Comparison of ENCODE assay signal across 8 mouse cellular contexts in the genomic region with DNA sequence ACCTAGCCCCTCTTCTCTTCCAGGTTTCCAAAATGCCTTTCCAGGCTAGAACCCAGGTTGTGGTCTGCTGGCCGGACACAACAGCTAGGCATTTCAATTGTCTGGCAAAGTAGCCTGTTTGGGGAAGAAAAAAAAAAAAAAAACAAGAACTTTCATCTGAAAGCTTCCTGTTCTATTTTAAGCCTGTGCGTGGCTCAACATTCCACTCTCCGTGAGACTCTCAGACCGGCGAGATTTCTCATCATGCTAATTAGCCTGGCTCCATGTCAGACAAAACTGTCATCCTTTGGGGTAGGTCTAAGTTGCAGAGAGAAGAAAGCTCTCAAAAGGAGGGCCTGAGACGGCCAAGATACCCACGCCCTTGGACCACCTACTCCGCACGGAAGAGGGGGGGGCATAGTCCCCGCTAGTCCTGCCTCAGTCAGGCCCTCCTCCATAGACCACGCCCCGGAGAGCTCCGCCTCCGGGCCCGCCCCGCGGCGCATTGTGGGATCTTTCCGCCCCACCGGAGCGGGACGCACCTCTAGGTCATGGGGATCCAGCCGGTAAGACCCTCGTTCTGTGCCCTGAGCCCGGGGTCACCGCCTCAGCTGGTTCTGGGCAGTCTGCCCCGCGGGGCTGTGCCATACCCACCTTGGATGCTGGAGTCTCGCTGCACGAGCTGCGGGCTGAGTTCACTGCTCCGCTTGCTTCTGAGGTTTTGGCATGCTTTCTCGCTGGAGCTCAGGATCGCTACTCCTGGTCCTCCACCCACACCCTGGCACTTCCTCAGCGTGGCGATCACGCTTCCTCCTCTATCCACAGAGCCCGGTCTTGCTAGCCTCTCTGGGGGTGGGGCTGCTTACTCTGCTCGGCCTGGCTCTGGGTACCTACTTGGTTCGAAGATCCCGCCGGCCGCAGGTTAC. TPM values are rescaled to one million over a fixed set of nuclear protein-coding genes. Genes with fewer than 3 reads are reported as not detected.
A peak's percentile ranks its signal among the peaks of the same experiment; 100 is the strongest.
DNase-seq lines count a peak whose midpoint lies in the region; ATAC-seq lines count a peak whose summit lies in the region.

A gene (plus strand): TSS at position 51 of the 905 bp plus-strand sequence.

- WGBS in hindbrain, embryonic 13.5 days, result 2% methylated on average over 43 of the region's 43 CpGs

- H3K27me3 ChIP-seq in hindbrain, embryonic 13.5 days, result no peaks in the 10 kb centered on the region

- peak; percentile 94 for ATAC-seq in hindbrain, embryonic 13.5 days (ENCODE audit: low FRiP score)

- H3K9me3 ChIP-seq in hindbrain, embryonic 13.5 days, result no peaks in the 10 kb centered on the region

- peak within 1 kb of the TSS; percentile 78 for H3K9ac ChIP-seq in hindbrain, embryonic 13.5 days

- DNase-seq in R1 (ENCODE audit: low read depth, low spot score), result peak; percentile 98
- DNase-seq in cerebellum, postnatal 36 days, result peak; percentile 59 to 68
- peak; percentile 24 to 36 for DNase-seq in frontal cortex, postnatal 25 days (ENCODE audit: low spot score in 2 of 2)
- peak; percentile 34 to 53 for DNase-seq in layer of hippocampus, postnatal 25 days (ENCODE audit: extremely low spot score in 1 of 2, low spot score in 1 of 2)
- DNase-seq in lung, postnatal 25 days (ENCODE audit: low spot score), result peak; percentile 78
- peak; percentile 87 for DNase-seq in retina, postnatal 1 day
- peak; percentile 86 for DNase-seq in thymus, postnatal 4 days

- H3K4me3 ChIP-seq in hindbrain, embryonic 13.5 days, result peak within 1 kb of the TSS; percentile 75

- peak within 1 kb of the TSS; percentile 80 for H3K4me2 ChIP-seq in hindbrain, embryonic 13.5 days

- H3K27ac ChIP-seq in hindbrain, embryonic 13.5 days, result peak within 1 kb of the TSS; percentile 61; the same call in 1 of the 2 replicates

- H3K36me3 ChIP-seq in hindbrain, embryonic 13.5 days, result peaks cover 17% of the 10 kb centered on the region

- H3K4me1 ChIP-seq in hindbrain, embryonic 13.5 days (replicated peaks), result peaks cover 10% of the 10 kb centered on the region; the same call in 1 of the 2 replicates

RNA-seq across cellular contexts. Expression of the gene that starts here (rescaled TPM):
- 19.0 and 19.9 TPM in 2 replicates for polyA plus RNA-seq in hindbrain, embryonic 13.5 days (2015; fragmentation: Nextera tagmentation; extraction: Ambion mirVana)
- total RNA-seq in layer of hippocampus, postnatal 25 days (2021), result 10 to 100 TPM; 28.7 to 33.2 TPM

Comparison
In these comparisons a context has a peak if more than half of its experiments do, and no peak if none do; other contexts are left out.
1. Peak in every context shown above with its lines: DNase-seq, ATAC-seq, H3K4me3 ChIP-seq and H3K27ac ChIP-seq.
2. DNase-seq: peak in every context shown above with its lines; median percentile 98 in R1; 87 in retina, postnatal 1 day; 86 in thymus, postnatal 4 days; 78 in lung, postnatal 25 days; 64 in cerebellum, postnatal 36 days; 44 in layer of hippocampus, postnatal 25 days; 30 in frontal cortex, postnatal 25 days.